Mouse (Mus musculus) neural tube, embryonic 11.5 days (tissue): Measurements from ENCODE around the gene Slc23a4. TPM values are rescaled to one million over a fixed set of nuclear protein-coding genes. Genes with fewer than 3 reads are reported as not detected.

Experiments used
- ATAC-seq: fragments of 200-750 bp; cut with Nextera tagmentation; 2 replicates; pipeline ENCODE4 v1.8.0; 2017; ENCODE audit warnings: moderate number of reproducible peaks, mild to moderate bottlenecking, moderate TSS enrichment, moderate library complexity; ENCODE audit not compliant: insufficient read depth, low FRiP score, low TSS enrichment
- DNase-seq: peaks from one replicate; pipeline ENCODE4 v3.0.0-alpha.2; 2015; ENCODE audit warnings: low spot score
- H3K27ac ChIP-seq: fragments of 300-500 bp; sonication (generic); 2 replicates; pipeline ENCODE4 v1.5.1; 2014; ENCODE audit warnings: low read depth, mild to moderate bottlenecking, low read length
- H3K27me3 ChIP-seq: fragments of 300-500 bp; sonication (generic); 2 replicates; pipeline ENCODE4 v1.6.1; 2014; ENCODE audit warnings: mild to moderate bottlenecking, low read length, mixed read lengths; ENCODE audit not compliant: control insufficient read depth, insufficient read depth
- H3K36me3 ChIP-seq: fragments of 300-500 bp; sonication (generic); 2 replicates; pipeline ENCODE4 v1.6.1; 2014; ENCODE audit warnings: mild to moderate bottlenecking, low read length, moderate library complexity, mixed read lengths; ENCODE audit not compliant: control insufficient read depth, insufficient read depth
- H3K4me1 ChIP-seq: fragments of 300-500 bp; sonication (generic); 2 replicates; pipeline ENCODE4 v1.6.1; 2014; ENCODE audit warnings: low read length, mixed read lengths; ENCODE audit not compliant: control insufficient read depth, insufficient read depth
- H3K4me2 ChIP-seq: fragments of 300-500 bp; sonication (generic); 2 replicates; pipeline ENCODE4 v1.6.1; 2014; ENCODE audit warnings: low read depth, mild to moderate bottlenecking, moderate library complexity
- H3K4me3 ChIP-seq: fragments of 300-500 bp; sonication (generic); 2 replicates; pipeline ENCODE4 v1.5.1; 2014; ENCODE audit warnings: low read depth, low read length
- H3K9ac ChIP-seq: fragments of 300-500 bp; sonication (generic); 2 replicates; pipeline ENCODE4 v1.6.1; 2014; ENCODE audit warnings: mild to moderate bottlenecking, low read length
- H3K9me3 ChIP-seq: fragments of 300-500 bp; sonication (generic); 2 replicates; pipeline ENCODE4 v1.6.1; 2016; ENCODE audit warnings: low read length; ENCODE audit not compliant: control insufficient read depth
- WGBS: fragments of 180-500 bp; shearing (Covaris S2); extraction: QIAGEN DNeasy Blood & Tissue Kit; methylation state at CpG from one replicate; pipeline ENCODE4 v1.1.7; 2014; 5-methylcytosine and 5-hydroxymethylcytosine counted together
- polyA plus RNA-seq: library from polyadenylated mRNA; unstranded; fragments of >200 nt; fragmentation: Nextera tagmentation; extraction: Ambion mirVana; gene quantifications from 2 replicates; pipeline ENCODE4 v1.2.1, GENCODE M21; 2014

The Slc23a4 gene
- polyA plus RNA-seq, 1 experiment from 2014 or later, result 0.37 TPM

DNA sequence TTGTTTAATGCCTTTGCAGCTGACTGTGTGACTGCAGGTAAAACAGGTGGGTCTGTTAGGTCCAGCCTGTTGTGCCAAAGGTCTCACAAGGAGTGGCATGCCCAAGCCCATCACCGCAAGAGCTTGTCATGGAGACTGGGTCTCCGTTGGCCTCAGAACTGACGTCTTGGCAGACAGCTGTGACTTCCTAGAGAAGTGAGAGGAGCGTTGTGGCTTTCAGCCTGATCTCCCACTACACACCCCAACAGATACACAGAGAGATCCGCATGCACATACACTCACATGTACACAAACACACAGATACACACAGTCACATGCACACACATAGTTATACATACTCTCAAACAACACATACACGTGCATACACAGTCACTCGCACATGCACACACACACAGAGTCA, 36.7 kb downstream of the Slc23a4 start:
- no peaks in the 10 kb centered on the region for H3K27me3 ChIP-seq
- H3K27ac ChIP-seq, result no peak overlapping the region
- H3K4me3 ChIP-seq, result no peak overlapping the region
- H3K4me2 ChIP-seq, result no peak overlapping the region
- no peak for DNase-seq
- H3K9me3 ChIP-seq, result no peaks in the 10 kb centered on the region
- no peaks in the 10 kb centered on the region for H3K36me3 ChIP-seq
- no peak overlapping the region for H3K9ac ChIP-seq
- ATAC-seq, result no peak
- no peaks in the 10 kb centered on the region for H3K4me1 ChIP-seq
- 80% methylated on average over 7 of the region's 7 CpGs for WGBS

DNA sequence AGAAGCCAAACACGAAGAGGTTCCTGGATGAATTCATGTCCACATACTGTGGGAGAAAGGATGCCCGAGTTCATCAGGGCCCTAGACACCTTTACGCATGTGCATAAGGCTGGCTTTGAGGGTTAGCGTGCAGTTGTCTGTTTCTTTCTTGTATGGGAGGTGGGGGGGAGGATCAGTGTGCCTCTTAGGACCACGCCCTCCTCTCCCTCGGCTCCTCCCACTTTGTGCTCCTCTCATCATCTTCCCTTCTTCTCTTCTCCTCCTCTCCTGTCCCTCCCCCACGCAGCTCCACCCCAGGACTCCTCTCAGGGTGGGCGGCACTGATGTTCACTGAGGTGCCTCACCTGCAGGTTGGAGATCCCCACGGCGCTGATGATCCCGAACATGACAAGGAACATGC, 39.7 kb downstream of the Slc23a4 start:
- Histone ChIP-seq H3K4me2 (0 out of 2 replicates have a peak overlapping the region, but pooled peaks have one; percentile 9), H3K27me3 (no peaks in the 10 kb centered on the region), H3K9me3 (no peaks in the 10 kb centered on the region), H3K27ac (no peak overlapping the region), H3K4me1 (no peaks in the 10 kb centered on the region), H3K4me3 (peak overlapping the region; percentile 8; the same call in 1 of the 2 replicates), H3K9ac (no peak overlapping the region), H3K36me3 (no peaks in the 10 kb centered on the region)
- no peak for ATAC-seq
- DNase-seq, result no peak
- 22% methylated on average over 11 of the region's 11 CpGs for WGBS

GRCm38 (mm10) chr6:34946486-34947079, 41.6 kb downstream of the Slc23a4 start:
- no peak for ATAC-seq
- no peak for DNase-seq
- Histone ChIP-seq H3K27me3 (no peaks in the 10 kb centered on the region), H3K4me1 (no peaks in the 10 kb centered on the region), H3K4me2 (no peak overlapping the region), H3K4me3 (no peak overlapping the region), H3K9ac (no peak overlapping the region), H3K27ac (no peak overlapping the region), H3K9me3 (no peaks in the 10 kb centered on the region), H3K36me3 (no peaks in the 10 kb centered on the region)
- WGBS, result 63% methylated on average over 1 of the region's 1 CpGs

GRCm38 (mm10) chr6:34943499-34943898, 44.7 kb downstream of the Slc23a4 start:
- no peak for DNase-seq
- H3K27me3 ChIP-seq, result no peaks in the 10 kb centered on the region
- WGBS, result 84% methylated on average over 5 of the region's 5 CpGs
- no peak overlapping the region for H3K4me2 ChIP-seq
- no peak overlapping the region for H3K4me3 ChIP-seq
- no peaks in the 10 kb centered on the region for H3K9me3 ChIP-seq
- H3K36me3 ChIP-seq, result no peaks in the 10 kb centered on the region
- no peak overlapping the region for H3K9ac ChIP-seq
- no peak overlapping the region for H3K27ac ChIP-seq
- no peaks in the 10 kb centered on the region for H3K4me1 ChIP-seq
- ATAC-seq, result no peak

DNA sequence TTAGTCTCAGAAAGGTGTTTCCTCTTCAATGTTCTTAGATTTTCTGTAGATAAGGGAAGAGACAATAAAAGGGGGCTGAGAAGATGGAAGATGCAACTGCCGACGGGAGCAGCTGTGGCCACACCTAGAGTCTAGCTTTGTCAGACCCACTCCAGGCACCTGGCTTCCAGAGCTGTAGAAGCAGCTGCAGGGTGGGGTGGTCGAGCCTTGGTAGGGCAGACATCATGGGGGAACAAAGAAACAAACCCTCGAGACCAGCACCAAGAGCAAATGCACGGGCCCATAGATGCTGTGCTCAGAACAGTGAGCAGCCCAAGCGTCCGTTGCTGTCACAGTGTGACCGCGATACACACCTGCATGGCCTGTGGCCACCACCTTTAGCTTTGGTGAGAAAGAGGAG, 45.8 kb downstream of the Slc23a4 start:
- H3K9ac ChIP-seq, result no peak overlapping the region
- no peak overlapping the region for H3K4me3 ChIP-seq
- DNase-seq (no peak), ATAC-seq (no peak)
- H3K9me3 ChIP-seq, result no peaks in the 10 kb centered on the region
- no peak overlapping the region for H3K4me2 ChIP-seq
- WGBS, result 89% methylated on average over 9 of the region's 9 CpGs
- no peaks in the 10 kb centered on the region for H3K36me3 ChIP-seq
- H3K4me1 ChIP-seq, result no peaks in the 10 kb centered on the region
- H3K27me3 ChIP-seq, result no peaks in the 10 kb centered on the region
- no peak overlapping the region for H3K27ac ChIP-seq

GRCm38 (mm10) chr6:34941496-34941895, 46.7 kb downstream of the Slc23a4 start:
- Histone ChIP-seq H3K4me3 (no peak overlapping the region), H3K9ac (no peak overlapping the region), H3K27ac (no peak overlapping the region), H3K36me3 (no peaks in the 10 kb centered on the region), H3K27me3 (no peaks in the 10 kb centered on the region), H3K4me2 (no peak overlapping the region), H3K9me3 (no peaks in the 10 kb centered on the region), H3K4me1 (no peaks in the 10 kb centered on the region)
- DNase-seq (no peak), ATAC-seq (no peak)
- WGBS, result 78% methylated on average over 2 of the region's 2 CpGs

DNA sequence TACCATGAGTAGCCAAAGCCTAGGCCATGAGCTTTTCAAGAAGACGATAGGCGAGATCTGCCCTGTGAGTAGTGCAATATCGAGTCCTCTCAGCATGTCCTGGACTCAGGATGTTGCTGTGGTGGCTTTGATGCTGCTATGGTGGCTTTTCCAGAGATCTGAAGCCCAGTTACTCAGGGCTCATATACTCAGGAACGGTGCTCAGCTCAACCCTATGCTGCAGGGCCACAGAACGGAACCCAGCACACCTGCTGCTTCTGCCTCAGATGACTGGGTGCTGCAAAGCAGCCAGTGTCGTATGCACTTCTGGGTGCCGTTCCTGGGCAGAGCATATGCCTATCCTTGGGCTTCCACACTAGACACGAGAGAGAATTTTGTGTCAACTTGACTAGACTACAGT, 48.8 kb downstream of the Slc23a4 start:
- ATAC-seq, result no peak
- Histone ChIP-seq H3K9ac (no peak overlapping the region), H3K4me1 (no peaks in the 10 kb centered on the region), H3K4me3 (no peak overlapping the region), H3K36me3 (no peaks in the 10 kb centered on the region), H3K4me2 (no peak overlapping the region), H3K9me3 (no peaks in the 10 kb centered on the region), H3K27ac (no peak overlapping the region), H3K27me3 (no peaks in the 10 kb centered on the region)
- 88% methylated on average over 8 of the region's 8 CpGs for WGBS
- DNase-seq, result no peak

DNA sequence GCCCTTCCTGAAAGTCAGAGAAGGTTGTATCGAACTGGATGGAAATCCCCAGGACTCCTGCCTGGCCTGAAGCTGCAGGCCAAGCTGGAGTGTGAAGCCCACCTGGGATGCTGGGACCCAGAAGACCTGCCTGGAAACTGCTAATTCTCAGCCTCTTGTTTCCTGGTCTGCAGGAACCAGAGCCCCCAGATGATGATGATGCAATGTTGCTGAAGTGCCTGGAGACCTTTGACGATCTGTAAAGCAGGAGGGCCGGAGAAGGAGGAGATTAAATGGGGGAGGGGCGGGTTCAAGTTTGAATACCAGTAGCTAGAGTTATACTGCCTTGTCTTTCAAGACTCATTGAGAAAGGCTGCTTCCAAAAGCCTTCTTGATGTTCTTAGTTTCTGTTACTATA, 49.3 kb downstream of the Slc23a4 start:
- no peak overlapping the region for H3K9ac ChIP-seq
- H3K4me3 ChIP-seq, result no peak overlapping the region
- no peaks in the 10 kb centered on the region for H3K4me1 ChIP-seq
- H3K4me2 ChIP-seq, result no peak overlapping the region
- no peaks in the 10 kb centered on the region for H3K36me3 ChIP-seq
- H3K27me3 ChIP-seq, result no peaks in the 10 kb centered on the region
- WGBS, result 54% methylated on average over 4 of the region's 4 CpGs
- no peak for ATAC-seq
- no peaks in the 10 kb centered on the region for H3K9me3 ChIP-seq
- DNase-seq, result no peak
- H3K27ac ChIP-seq, result no peak overlapping the region

DNA sequence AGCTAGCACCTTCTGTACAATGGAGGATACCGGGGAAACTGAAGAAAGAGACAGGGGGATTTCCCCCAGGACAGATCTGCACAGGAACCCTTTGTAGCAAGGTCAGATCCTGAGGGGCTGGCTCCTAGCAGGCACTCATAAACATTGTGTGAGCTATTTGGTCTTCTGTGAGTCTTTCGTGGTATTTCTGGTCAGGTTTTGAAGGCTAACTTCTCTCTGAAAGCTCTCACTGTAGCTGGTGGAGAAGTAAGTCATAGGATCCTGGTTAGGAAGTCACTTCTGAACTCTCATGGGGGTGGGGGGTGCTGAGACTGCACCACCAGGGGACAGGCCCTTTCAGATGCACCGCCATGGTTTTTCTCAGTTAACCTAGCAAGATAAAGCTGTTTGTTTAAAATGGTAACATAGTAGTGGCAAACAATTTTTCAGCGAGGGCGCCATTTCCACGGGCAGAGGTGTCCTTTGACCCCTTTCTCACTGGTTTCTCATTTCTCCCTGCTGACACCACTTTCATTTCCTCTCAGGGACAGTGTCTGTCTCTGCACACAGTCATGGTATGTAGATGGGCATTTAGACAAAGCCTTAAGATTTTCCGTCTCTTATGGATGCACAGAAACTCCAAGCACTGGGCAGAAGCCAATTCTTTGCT, 49.8 kb downstream of the Slc23a4 start:
- Histone ChIP-seq H3K9me3 (no peaks in the 10 kb centered on the region), H3K4me3 (no peak overlapping the region), H3K9ac (no peak overlapping the region), H3K4me2 (no peak overlapping the region), H3K27ac (no peak overlapping the region), H3K27me3 (no peaks in the 10 kb centered on the region), H3K4me1 (no peaks in the 10 kb centered on the region), H3K36me3 (no peaks in the 10 kb centered on the region)
- DNase-seq (no peak), ATAC-seq (no peak)
- WGBS, result 77% methylated on average over 7 of the region's 7 CpGs
